Mouse (Mus musculus) spleen, embryonic (tissue): ENCODE data around the gene Thsd4.

ENCODE experiments used
- CTCF ChIA-PET: fragments of 350-600 bp; sonication (Branson Sonifier 250); formaldehyde crosslinking; loops from one replicate; lab custom pipeline; 2022; lab: Charles Lee

Gene Thsd4

DNA sequence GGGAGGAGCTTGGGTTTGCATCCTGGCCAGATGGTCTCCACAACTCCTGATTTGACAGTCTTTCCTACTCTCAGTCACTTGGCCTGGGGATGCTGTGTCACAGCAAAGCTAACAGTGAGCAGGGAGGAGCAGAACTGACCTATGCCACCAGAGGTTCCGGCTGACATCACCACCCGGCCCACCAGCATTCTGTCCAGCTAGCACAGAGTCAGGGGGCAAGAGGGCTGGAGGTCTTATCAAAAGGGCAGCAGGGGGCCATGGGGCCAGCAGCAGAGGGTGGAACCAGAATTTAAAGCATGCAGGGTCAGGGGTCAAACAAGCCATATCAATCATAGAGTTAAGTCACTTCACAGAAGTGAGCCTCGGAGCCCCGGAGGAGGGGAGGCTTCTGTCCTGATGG, 4.7 kb downstream of the Thsd4 start:
- CTCF ChIA-PET = no interaction called here

DNA sequence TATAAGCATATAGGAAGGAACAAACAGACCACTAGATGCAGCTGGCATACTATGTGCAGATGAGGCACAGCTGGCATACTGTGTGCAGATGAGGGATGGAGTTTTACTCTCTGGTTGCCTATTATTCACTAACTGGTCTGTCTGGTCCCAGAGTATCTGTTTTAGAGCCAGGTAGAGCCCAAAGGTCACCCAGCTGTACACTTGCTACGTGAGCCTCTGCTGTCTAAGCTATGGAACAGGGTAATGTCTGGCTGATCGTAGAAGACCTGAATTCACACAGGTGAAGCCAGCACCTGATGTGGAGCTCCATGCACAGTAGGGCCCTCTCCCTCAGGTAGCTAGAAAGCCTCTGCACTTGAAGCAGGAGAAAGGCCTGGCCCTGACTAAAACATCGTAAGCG, 5.5 kb downstream of the Thsd4 start:
- CTCF ChIA-PET = interaction anchor here (0.6 kb wide), 1 partner anchor 12 kb away, joined by 8 read pairs; no protein-coding TSS in a partner anchor

DNA sequence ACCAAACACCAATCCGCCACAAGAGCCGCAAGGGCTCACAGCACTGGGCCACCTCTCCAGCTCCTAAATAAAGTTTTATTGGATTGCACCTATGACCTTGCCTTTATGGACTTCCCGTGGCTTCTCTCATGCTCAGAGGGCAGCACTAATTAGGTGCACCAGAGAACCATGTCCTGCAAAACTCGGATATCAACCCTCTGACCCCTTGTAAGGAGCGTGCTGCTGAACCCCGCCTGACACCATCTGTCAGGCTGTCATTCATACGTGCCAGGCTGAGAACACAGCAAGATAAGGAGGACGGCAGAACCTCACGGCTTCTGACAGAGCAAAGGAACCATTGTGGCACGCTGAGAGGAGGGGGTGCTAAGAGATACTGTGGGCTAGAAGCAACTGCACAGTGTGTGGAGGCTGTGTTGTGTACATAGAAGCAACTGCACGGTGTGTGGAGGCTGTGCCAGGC, 8.5 kb downstream of the Thsd4 start:
- CTCF ChIA-PET = no interaction called here

DNA sequence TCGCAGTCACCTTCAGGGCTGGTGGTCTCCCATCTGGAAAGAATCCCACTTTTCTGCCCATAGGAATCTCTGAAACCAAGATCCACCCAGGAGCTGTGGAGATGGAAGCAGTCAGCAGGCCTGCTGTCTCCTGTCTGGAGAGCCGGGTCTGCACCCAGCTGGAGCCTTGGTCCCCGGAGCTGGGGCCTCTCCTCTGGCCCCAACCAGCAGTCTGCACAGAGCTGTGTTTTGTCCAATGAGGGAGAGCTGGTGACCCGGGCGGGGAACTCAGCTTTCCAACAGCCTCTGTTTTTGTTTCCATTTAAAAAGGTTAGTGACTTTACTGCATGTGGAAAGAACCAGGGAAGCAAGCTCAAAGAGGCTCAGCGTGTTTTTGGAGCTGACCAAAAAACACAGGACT, 11.0 kb downstream of the Thsd4 start:
- CTCF ChIA-PET = no interaction called here

DNA sequence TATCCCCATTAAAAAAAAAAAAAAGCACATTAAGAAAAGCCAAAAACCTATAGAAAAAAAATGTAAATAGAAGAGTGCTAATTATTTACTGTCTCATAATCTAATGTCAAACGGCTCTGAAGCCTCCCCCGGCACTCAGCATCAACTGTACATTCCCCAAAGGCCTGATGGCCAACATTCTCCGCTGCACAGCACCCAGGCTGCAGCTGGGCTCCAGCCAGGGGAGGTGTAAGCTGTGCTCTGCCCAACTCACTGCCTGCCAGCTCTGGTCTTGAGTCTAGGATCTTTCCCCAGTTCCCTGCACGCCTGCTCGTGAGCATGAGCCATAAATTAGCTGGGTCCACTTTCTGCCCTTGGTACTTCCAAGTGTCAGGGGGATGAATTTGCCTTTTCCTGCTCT, 15.7 kb downstream of the Thsd4 start:
- CTCF ChIA-PET = no interaction called here

DNA sequence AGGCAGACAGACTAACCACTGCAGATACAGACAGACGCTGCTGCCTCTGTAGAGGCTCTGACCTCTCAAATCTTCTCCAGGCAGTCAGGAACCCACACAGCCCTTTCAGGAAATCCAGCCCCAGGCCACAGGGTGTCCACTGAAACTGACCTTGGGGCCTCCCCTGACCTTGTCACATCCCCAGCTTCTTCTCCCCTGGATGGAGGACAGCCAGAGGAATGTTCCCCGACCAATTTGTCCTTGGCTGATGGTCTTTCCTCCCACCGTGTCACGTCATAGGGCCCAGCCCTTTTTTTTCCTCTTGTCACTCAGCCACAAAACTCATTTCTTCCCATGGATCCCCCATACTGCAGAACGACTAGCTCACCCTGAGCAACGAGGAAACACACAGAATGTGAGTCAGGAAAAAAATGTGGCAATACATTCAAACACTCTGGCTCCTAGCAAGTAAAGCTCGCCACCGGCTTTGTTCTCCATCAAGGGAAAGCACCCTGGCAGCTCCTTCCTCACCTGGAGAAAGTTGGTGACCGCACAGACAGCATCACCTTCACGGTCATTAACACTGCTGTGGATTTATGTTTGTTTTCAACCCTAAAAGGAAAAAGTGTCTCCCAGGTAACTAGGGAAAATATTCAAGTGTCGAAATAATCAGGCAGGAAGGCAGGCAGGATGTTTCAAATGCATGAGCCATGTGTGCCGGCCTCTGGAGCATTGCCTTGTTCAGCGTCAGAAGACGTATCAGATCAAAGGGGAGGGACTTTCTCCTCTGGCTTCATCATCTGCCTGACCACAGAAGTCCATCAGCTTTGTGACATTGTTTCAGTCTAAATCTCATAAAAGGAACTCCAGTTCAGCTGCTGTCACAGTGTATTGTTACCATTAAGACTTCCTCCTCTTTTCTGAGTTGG, 17.2 kb downstream of the Thsd4 start:
- CTCF ChIA-PET = no interaction called here

DNA sequence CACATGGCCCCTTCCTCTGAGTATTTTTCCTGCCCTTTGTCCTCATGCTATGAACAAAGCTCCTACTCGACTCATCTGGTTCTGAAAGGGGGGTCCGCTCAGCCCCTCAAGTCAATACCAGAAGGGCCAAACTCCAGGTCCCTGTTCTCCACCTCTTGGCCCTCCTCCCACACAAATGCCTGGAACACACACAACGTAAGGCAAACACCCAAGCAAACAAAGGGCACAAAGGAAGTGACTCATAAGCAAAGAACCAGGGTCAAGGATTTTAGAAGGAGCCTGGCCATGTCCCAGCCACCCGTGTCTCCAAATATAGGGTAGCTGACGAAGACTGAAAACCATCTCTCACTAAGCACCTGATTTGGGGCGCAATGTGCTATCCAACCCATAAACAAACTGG, 19.6 kb downstream of the Thsd4 start:
- CTCF ChIA-PET = no interaction called here

DNA sequence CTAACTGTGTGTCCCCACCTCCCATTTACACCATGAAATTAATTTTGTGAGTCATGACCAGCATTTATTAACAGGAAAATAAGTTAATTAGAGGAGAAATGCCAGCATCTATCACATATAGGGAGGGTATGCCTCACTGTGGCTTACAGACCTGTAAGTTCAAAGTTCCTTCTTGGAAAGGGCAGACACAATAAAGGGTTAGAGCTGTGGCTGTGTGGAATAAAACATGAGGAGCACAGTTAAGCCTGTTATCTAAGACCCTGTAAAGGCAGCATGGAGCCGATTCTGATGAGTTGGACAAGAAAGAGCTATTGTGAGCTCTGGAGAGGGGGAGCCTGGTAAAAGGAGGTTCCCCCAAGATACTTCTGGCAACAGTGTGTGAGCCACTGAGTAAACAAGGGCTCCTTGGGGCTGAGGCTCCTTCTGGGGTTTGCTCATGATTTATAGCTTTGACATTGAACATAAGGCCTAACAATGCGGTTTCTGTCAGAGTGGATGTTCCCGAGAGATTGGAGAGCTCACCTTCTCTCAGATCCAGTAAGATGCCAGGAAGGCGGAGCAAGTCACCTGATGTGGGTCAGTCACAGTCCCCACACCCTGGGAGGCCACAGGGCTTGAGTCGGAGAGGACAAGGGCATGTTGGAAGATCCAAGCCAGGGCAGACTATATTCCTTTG, 20.2 kb downstream of the Thsd4 start:
- CTCF ChIA-PET = no interaction called here

DNA sequence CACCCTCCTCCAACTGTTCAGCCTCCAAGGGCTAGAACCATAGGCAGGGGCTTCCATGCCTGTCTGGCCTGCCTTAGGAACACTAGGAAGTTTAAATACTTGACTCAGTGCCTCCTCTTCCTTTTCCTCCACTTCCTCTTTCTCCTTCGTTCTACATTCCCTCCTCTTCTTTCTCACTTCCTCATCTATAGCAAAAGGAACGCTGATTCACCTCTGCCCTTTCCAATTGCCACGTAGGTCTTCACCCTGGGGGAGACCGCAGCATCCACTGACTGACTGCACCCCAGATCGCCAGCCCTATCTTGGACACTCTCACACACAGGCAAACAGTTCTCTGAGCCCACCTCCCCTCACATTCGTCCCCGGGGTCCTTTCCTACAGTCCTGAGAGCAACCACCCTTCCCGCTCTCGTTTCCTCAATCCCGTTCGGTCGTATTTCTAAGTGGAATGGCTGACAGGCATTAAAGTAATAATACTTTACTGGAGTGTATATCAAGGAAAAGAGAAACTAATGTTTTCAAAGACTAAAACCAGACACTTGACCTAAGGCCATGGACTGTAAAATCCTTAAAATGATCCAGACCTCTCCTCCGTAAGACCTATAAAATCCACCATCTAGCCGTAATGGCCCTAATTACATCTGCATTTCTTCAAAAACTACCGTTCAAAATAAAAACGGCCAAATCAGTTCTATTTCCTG, 29.4 kb downstream of the Thsd4 start:
- CTCF ChIA-PET = no interaction called here

DNA sequence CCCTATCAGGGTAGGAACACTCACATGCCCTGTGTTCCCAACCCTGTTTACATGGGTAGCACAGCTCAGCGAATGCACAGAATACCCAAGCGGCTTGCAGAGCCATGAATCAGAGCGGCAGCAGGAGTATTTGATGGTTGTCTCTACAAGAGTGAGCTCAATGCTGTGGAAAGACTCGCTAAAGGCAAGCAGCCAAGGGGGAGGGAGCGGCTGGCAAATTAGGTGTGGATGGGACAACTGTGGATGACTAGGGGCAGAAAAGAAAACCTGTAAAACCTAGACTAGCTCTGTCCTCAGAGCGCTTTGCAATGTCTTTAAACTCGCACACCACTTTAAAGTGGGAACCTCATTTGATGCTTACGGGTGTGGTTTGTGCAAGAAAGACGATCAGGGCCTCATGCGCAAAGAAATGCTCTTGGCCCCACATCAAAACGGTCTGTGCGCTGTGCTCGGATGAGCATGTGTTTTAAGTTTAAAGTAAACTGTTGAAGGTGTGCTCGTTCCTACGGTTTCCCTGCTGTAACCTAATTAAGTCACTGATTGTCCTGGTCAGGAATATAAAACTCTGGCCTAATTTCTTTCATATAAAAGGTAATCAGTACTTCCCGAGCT, 30.3 kb downstream of the Thsd4 start:
- CTCF ChIA-PET = no interaction called here

DNA sequence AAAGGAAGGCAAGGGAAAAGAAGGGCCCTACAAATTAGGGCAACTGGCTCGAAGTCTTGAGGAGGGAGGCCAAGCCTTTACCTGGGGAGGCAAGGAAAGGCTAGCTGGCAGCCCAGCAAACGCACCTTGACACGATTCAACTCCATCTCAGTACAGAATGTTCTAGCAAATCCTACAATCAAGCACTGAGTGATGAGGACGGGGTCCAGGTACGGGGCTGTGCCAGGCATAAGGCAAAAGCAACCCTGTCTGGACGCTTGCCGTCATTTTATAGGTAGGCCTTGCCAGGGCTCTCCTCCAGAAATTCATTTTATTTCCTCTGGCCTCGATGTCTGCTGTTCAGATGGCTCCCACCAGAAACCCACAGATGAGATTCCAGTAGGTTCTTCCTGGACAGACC, 30.8 kb downstream of the Thsd4 start:
- CTCF ChIA-PET = no interaction called here

DNA sequence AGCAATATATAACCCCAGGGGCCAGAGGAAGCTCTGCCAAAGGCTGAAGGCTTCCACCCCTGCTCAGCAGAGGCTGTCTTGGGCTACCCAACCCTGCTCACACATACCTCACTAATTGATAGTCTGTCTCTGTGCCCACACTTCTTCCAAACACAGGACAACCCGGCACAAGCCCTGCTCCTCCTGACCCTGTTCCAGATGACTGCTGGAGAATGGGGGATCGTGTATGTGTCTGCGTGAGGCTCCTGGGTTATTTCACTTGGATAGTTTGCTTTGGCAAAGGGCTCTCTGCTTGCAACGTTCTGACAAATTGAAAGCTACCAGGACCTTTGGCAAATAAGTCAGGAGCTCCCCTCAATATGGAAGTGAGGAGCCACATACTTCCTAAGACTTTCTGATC, 33.0 kb downstream of the Thsd4 start:
- CTCF ChIA-PET = no interaction called here

DNA sequence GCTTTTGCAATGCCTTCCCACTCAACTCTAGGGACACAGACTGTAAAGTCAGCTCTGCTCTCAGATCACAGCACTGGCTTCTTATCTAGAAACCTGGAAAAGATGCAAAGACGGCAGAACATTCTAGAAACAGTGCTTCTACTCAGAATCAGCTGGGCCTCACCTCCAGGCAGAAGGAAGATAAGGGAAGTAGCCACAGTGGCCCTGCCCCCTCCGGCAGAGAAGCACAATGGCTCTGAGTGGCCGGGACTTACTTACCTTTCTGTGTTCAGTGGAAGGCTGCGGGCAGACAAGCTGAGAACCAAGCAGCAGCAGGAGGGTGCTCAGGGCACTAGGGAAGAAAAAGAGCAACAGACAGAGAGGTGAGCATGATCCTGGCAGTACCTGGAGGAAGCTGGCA, 39.7 kb downstream of the Thsd4 start:
- CTCF ChIA-PET = no interaction called here

DNA sequence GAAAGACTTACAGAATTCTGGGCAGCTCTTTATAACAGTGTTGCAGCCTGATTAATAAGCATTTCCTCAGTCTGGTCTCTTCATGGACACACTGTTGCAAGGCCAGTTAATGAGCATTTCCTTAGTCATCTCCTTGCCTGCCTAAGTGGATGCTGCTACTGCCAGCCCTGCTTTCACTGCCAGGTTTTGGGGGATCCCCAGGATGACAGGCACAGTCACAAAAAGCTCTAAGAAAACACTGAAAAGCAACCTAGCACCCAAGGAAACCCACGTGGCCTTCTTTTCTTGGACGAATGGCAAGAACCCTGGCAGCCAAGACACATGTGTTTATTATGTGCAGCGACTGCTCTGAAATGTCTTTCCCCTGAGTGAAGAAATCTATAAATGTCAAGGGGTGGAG, 41.8 kb downstream of the Thsd4 start:
- CTCF ChIA-PET = no interaction called here

DNA sequence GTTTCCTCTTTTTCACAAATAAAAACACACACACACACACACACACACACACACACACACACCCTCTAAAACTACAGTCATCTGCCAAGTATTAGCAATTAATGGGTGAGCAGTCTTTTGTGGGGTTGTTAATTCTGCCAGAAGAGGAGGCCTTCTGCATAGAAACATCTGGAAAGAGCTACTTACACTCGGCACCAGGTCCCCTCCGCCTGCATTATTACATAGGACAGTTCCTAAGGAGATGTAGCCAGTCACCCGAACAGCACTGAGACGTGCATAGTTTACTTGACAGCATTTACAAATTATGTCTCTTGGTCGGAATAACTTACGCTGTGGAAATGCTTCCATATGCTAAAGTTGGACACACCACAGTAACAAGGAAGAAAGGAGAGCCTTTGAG, 43.0 kb downstream of the Thsd4 start:
- CTCF ChIA-PET = no interaction called here

DNA sequence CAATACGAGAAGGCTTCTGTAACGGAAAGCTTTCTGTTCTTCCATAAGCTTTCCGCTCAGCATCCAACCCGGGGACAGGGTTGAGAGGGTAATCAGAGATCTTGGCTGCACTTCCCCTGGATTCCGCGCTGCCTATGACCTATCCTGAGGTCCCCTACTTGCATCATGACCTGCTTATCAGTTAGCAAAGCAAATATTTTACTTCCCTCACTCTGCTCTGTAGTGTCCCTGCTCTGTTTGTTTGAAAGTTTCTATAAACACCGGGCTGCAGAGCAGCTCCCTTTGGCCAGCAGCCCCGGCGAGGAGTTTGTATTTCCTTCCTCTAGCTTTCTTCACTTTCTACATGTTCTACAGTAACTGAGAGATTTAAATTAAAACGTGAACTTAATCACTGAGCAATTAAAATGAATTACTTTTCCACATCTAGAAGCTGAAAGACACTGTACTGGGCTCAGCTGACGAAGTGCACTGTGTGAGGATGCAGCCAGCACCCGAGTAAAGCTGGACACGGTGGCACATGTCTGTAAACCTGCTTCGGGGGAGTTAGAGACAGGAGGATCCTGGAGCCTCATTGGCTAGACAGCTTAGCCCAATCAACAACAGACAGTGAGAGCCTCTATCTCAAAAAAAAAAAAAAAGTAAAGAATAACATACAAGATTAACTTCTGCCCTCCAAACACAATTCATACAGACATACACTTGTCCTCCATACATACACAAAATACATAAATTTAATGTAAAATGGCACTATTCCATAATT, 43.7 kb downstream of the Thsd4 start:
- CTCF ChIA-PET = no interaction called here

DNA sequence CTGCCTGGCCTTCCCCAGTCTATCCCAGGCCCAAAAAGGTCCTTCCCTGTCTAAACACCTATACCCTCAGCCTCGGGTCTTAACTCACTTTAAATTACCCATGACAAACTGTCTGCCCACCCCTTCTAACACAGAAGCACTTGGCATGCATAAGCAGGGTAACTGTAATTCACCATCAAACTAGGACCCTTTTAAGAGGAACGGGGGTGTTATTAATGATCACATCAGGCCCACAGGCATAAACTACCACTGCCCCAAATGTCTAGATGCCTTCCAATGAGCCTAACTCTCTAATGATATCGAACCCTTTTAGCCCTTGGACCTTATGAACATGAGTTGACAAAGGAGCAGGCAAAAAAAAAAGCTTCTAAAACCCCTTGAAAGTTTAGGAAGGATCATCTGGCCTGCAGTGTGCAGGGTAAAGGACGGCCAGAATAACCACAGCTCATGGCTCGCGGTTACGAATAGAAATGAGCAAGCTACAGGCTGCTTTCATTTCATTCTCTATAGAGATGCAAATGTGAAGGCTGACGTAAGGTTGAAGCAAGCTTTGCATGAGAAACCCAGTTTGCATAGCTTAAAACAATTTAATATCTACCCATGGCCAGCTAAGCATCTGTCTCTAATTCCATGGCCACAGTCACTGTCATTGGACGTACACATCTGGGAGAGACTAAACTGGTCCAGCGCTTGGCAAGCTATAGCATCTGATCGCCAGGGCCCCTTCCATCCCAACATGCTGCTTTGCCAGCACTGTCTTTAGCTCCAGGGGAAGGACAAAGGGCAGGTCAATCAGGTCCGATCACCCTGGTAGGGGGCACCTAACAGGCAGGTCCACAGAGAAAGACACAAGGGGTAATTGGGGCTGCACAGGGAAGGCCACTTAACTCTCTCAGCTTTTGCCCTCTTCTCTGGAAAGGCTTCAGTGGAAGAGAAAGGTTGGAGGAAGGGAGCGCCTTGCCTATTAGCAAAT, 61.5 kb downstream of the Thsd4 start:
- CTCF ChIA-PET = no interaction called here

DNA sequence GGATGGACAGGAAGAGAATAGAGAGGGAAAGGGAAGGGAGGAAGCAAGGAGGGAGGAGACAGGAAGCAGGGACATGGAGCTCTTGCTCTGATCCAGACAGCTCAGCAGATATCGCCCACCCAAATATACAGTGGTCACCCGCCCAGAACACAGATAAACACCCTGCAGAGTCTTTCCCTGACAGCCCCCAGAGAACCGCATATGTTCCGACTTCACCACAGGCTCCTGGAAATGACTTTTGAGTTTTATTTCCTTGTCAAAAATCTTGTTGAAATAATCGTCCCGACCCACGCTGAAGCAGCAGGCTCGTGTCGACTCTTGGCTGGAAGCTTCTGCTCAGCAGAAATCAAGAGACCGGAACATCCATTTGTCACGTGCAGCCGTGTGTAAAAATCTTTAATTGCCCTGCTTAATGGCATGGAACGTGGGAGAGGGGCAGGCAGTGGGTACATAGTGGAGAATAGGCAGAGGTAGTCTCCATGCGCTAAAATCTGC, 63.3 kb downstream of the Thsd4 start:
- CTCF ChIA-PET = no interaction called here

DNA sequence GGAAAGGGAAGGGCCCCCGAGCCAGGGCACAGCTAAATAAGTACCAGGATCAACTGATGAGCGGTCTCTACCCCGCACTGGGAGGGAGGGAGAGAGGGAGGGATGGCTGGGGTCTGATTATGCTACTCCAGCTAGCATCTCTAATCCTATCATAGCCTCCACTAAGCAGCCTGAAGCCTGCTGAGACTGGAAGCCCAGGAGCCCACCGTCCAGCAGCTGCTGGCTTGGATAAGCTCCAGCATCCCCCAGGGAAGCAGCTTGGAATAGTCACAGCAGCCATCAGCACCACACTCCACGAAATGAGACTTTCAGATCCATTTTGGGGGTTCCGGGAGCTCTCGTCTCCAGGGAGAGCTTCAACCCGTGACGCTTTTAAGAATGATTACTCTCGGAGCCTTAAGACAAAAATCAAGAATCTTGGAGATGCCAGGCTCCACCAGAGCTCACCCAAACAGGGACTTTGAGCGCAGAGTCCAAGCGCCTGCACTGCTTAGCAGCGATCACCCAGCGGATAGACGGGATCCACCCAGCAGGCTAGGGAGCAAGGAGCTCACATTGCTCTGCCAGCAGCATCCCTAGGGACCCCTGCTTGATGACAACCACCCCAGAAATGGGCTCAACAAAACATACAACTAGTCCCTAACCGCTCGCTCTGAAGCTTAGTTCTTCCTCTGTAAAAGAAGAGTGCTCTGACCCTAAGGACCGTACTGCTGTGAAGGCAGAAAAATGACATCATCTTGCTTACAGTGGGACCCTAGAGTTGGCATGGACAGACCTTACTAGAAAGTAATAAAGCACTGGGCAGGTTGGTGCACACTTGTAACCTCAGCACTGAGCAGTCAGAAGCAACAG, 64.3 kb downstream of the Thsd4 start:
- CTCF ChIA-PET = no interaction called here
